Mouse (Mus musculus) yolk sac, embryonic 10.5 days (tissue): ENCODE measurements around the gene Gm21616.
"Not testable (repeated sequence)": the region's sequence is repeated elsewhere in the genome, so short reads cannot be mapped to it uniquely, and the experiment has no call there.

ENCODE experiments used
- DNase-seq: peaks from one replicate; pipeline ENCODE4 v3.0.0-alpha.2; 2017; ENCODE audit warnings: low spot score

The Gm21616 gene

DNA sequence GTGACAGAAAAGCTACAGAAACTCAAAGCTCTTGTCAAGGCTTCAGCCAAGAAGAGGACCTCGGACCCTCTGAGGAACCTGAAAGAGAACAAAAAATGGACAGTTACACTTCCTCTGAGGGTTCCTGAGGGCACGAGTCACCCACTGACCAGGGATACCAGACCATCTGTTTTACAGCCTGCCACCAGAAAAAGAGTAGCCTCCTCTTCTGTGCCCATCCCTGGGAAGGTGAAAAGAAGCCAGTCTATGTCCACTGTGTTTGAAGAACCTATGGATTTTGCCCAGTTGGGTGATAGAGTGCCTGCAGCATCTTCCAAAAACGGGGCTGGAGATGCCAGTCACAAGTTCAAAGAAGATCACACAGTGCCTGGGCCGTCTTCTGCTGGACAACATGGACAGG is at the start of gene Gm21616:
TSS of gene Gm21616 (plus strand) at position 301 of the 400 bp plus-strand sequence.
- not testable (repeated sequence) for DNase-seq
